Mouse (Mus musculus) CH12.LX (cell line): ENCODE measurements around the gene Tomm20. TPM values are rescaled to one million over a fixed set of nuclear protein-coding genes. Genes with fewer than 3 reads are reported as not detected.

ENCODE experiments used
- DNase-seq: peaks from one replicate; pipeline ENCODE4 v3.0.0-alpha.2; 2013; ENCODE audit errors: extremely low read depth
- H3K27ac ChIP-seq: 2 replicates; pipeline ENCODE4 v1.5.1; 2012; ENCODE audit warnings: low read depth, mild to moderate bottlenecking, control low read depth, moderate library complexity; ENCODE audit not compliant: insufficient read depth
- H3K27me3 ChIP-seq: replicated peaks from 2 replicates; pipeline ENCODE3; 2012; ENCODE audit warnings: inconsistent platforms
- H3K36me3 ChIP-seq, 2 experiments: replicated peaks in 1 of 2; 2 replicates each; pipeline versions ENCODE3 to v1.6.1; 2012; ENCODE audit warnings: inconsistent platforms in 1 of 2, low read length in 1 of 2, mild to moderate bottlenecking in 1 of 2, mixed read lengths in 1 of 2, moderate library complexity in 1 of 2; ENCODE audit not compliant: control insufficient read depth in 1 of 2, insufficient read depth in 1 of 2
- H3K4me1 ChIP-seq, 2 experiments: 2 replicates each; pipeline ENCODE4 v1.6.1; 2012; ENCODE audit warnings: inconsistent platforms in 1 of 2, moderate library complexity in 1 of 2; ENCODE audit not compliant: insufficient read depth in 2 of 2, control insufficient read depth in 1 of 2
- H3K4me2 ChIP-seq: 2 replicates; pipeline ENCODE4 v1.6.1; 2012; ENCODE audit warnings: low read depth, mild to moderate bottlenecking, control low read depth; ENCODE audit not compliant: poor library complexity, insufficient read depth, severe bottlenecking
- H3K4me3 ChIP-seq, 3 experiments: fragments of 150-350 bp in 1 of 3; sonication (generic) in 1 of 3; replicated peaks in 1 of 3; 2 replicates each; pipeline versions ENCODE3 to v1.5.1; 2011 to 2012; ENCODE audit warnings: low read depth in 2 of 3, low read length in 2 of 3, mild to moderate bottlenecking in 2 of 3, moderate library complexity in 2 of 3, control low read depth in 1 of 3, improper control_type of control experiment in 1 of 3, inconsistent platforms in 1 of 3, mixed read lengths in 1 of 3; ENCODE audit not compliant: poor library complexity in 1 of 3
- H3K79me2 ChIP-seq: replicated peaks from 2 replicates; pipeline ENCODE4 v1.6.1; 2012; ENCODE audit warnings: mild to moderate bottlenecking, moderate library complexity; ENCODE audit not compliant: control insufficient read depth, poor library complexity, insufficient read depth, severe bottlenecking; ENCODE audit errors: extremely low read depth
- H3K9ac ChIP-seq: 2 replicates; pipeline ENCODE4 v1.6.1; 2012; ENCODE audit warnings: low read depth, mild to moderate bottlenecking, control low read depth, moderate library complexity; ENCODE audit not compliant: insufficient read depth
- H3K9me3 ChIP-seq: replicated peaks from 2 replicates; pipeline ENCODE3; 2012; ENCODE audit warnings: low read length, inconsistent platforms, mixed read lengths
- CHD1 ChIP-seq: IDR thresholded peaks from 2 replicates; pipeline ENCODE4 v1.6.1; 2012; ENCODE audit warnings: low read depth, low read length, improper control_type of control experiment, inconsistent platforms
- CTCF ChIP-seq, 2 experiments: IDR thresholded peaks in 1 of 2; conservative IDR thresholded peaks in 1 of 2; 2 replicates each; pipeline ENCODE4 v1.5.1; 2011 to 2012; ENCODE audit warnings: low read depth in 2 of 2, low read length in 2 of 2, improper control_type of control experiment in 1 of 2, inconsistent platforms in 1 of 2, mild to moderate bottlenecking in 1 of 2, moderate library complexity in 1 of 2
- E2F4 ChIP-seq: IDR thresholded peaks from 2 replicates; pipeline ENCODE4 v1.6.1; 2011; ENCODE audit warnings: low read depth, low read length, improper control_type of control experiment; ENCODE audit not compliant: insufficient replicate concordance
- ELF1 ChIP-seq: IDR thresholded peaks from 2 replicates; pipeline ENCODE4 v1.6.1; 2014; ENCODE audit warnings: low read depth, mild to moderate bottlenecking, inconsistent platforms, low read length, improper control_type of control experiment
- EP300 ChIP-seq: IDR thresholded peaks from 2 replicates; pipeline ENCODE4 v1.6.1; 2011; ENCODE audit warnings: low read length, improper control_type of control experiment
- IRF4 ChIP-seq: IDR thresholded peaks from 2 replicates; pipeline ENCODE4 v1.6.1; 2014; ENCODE audit warnings: low read depth, mild to moderate bottlenecking, inconsistent platforms, low read length, improper control_type of control experiment
- JUN ChIP-seq: IDR thresholded peaks from 2 replicates; pipeline ENCODE4 v1.6.1; 2011; ENCODE audit warnings: low read depth, mild to moderate bottlenecking, low read length, improper control_type of control experiment, moderate library complexity; ENCODE audit not compliant: insufficient read depth
- MAFK ChIP-seq: IDR thresholded peaks from 2 replicates; pipeline ENCODE4 v1.6.1; 2011; ENCODE audit warnings: low read length, improper control_type of control experiment; ENCODE audit not compliant: insufficient replicate concordance
- MAZ ChIP-seq: IDR thresholded peaks from 2 replicates; pipeline ENCODE4 v1.6.1; 2012; ENCODE audit warnings: low read depth, mild to moderate bottlenecking, inconsistent platforms, low read length, improper control_type of control experiment, moderate library complexity
- MXI1 ChIP-seq: IDR thresholded peaks from 2 replicates; pipeline ENCODE4 v1.6.1; 2011; ENCODE audit warnings: mild to moderate bottlenecking, low read depth, low read length, improper control_type of control experiment
- NRF1 ChIP-seq: IDR thresholded peaks from 2 replicates; pipeline ENCODE4 v1.6.1; 2014; ENCODE audit warnings: low read depth, mild to moderate bottlenecking, inconsistent platforms, low read length, improper control_type of control experiment, moderate library complexity
- PAX5 ChIP-seq: IDR thresholded peaks from 2 replicates; pipeline ENCODE4 v1.6.1; 2012; ENCODE audit warnings: low read length, inconsistent platforms, mixed read lengths
- RAD21 ChIP-seq: IDR thresholded peaks from 2 replicates; pipeline ENCODE4 v1.6.1; 2011; ENCODE audit warnings: low read depth, mild to moderate bottlenecking, low read length, improper control_type of control experiment, moderate library complexity
- SMC3 ChIP-seq: IDR thresholded peaks from 2 replicates; pipeline ENCODE4 v1.6.1; 2011; ENCODE audit warnings: low read depth, low read length, improper control_type of control experiment
- TCF12 ChIP-seq: IDR thresholded peaks from 2 replicates; pipeline ENCODE4 v1.6.1; 2014; ENCODE audit warnings: low read depth, mild to moderate bottlenecking, inconsistent platforms, low read length, improper control_type of control experiment
- USF1 ChIP-seq: IDR thresholded peaks from 2 replicates; pipeline ENCODE4 v1.6.1; 2014; ENCODE audit warnings: low read depth, mild to moderate bottlenecking, inconsistent platforms, low read length, improper control_type of control experiment
- ZC3H11A ChIP-seq: IDR thresholded peaks from 2 replicates; pipeline ENCODE4 v1.6.1; 2012; ENCODE audit warnings: low read depth, mild to moderate bottlenecking, inconsistent platforms, low read length, improper control_type of control experiment
- ZNF384 ChIP-seq: IDR thresholded peaks from 2 replicates; pipeline ENCODE4 v1.6.1; 2012; ENCODE audit warnings: low read depth, low read length, improper control_type of control experiment, inconsistent platforms
- dilution Hi-C: fragments of 300-500 bp; cut with MboI; formaldehyde crosslinking; loops from 2 replicates; pipeline ENCODE4 v1.14.3; 2020; ENCODE audit warnings: low sequenced_read_pairs; ENCODE audit not compliant: extremely low pct_unique_long_range_greater_than_20kb, extremely low pct_ligation_motif_present
- in situ Hi-C: fragments of 300-500 bp; cut with MboI; formaldehyde crosslinking; loops from 3 replicates; pipeline ENCODE4 v1.14.3; 2019; ENCODE audit warnings: low sequenced_read_pairs, low pct_ligation_motif_present, low pct_unique_long_range_greater_than_20kb, mixed read lengths
- polyA plus RNA-seq: library from polyadenylated mRNA; unstranded; fragments of >175 nt; gene quantifications from 2 replicates; pipeline ENCODE4 v1.2.1, GENCODE M21; 2012; ENCODE audit warnings: low read depth; ENCODE audit not compliant: insufficient read length
- total RNA-seq, 2 experiments: library from RNA; depleted of rRNA; stranded (reverse); fragments of 300-350 nt in 1 of 2; fragments of >200 nt in 1 of 2; gene quantifications; 2 replicates each; pipeline ENCODE4 v1.2.3; 2012 to 2014

The Tomm20 gene
- total and polyA plus RNA-seq, 3 experiments = 130 to 513 (median 394) TPM

- no peak overlapping the region for H3K4me3 ChIP-seq
- peak overlapping the region; percentile 11; the same call in 1 of the 2 replicates for H3K9ac ChIP-seq
- H3K9me3 ChIP-seq = no peaks in the 10 kb centered on the region
- peaks cover 9 to 28% of the 10 kb centered on the region in 2 experiments; a peak in 3 of 4 replicates for H3K4me1 ChIP-seq
- TF ChIP-seq ZNF384 = 0 out of 2 replicates have a peak, but pooled peaks have one; percentile 29
- peak; percentile 67 for TF ChIP-seq IRF4
- TF ChIP-seq RAD21 = peak; percentile 98
- no peak for TF ChIP-seq TCF12
- peak; percentile 98 for TF ChIP-seq SMC3
- peak; percentile 98 for TF ChIP-seq ZC3H11A
- TF ChIP-seq CTCF (conservative IDR thresholded peaks at IDR 0.05 in 1 of 2, IDR thresholded peaks at IDR 0.05 in 1 of 2; ENCODE audit: low read depth in 2 of 2, low read length in 2 of 2) = peak; percentile 50 to 98
- TF ChIP-seq JUN = no peak
- peak; percentile 86 for DNase-seq
- peaks cover 13 to 49% of the 10 kb centered on the region in 2 experiments for H3K36me3 ChIP-seq
- no peak overlapping the region for H3K4me2 ChIP-seq
- H3K27ac ChIP-seq = no peak overlapping the region
- dilution Hi-C loops = loop anchor here (25.0 kb wide), 1 partner anchor 434 kb away; the partner anchor contains the start of gene Tarbp1
- in situ Hi-C loops = loop anchor here (10.0 kb wide), 1 partner anchor 326 kb away; the partner anchor contains the start of gene Irf2bp2
- H3K79me2 ChIP-seq = no peaks in the 10 kb centered on the region
- H3K27me3 ChIP-seq = no peaks in the 10 kb centered on the region
These were observed 24.8 kb downstream of the Tomm20 start for GRCm38 (mm10) chr8:126920845-126921244.

GRCm38 (mm10) chr8:126920386-126920785 lies 25.3 kb downstream of the Tomm20 start:
- no peaks in the 10 kb centered on the region for H3K79me2 ChIP-seq
- H3K36me3 ChIP-seq = peaks cover 11 to 45% of the 10 kb centered on the region in 2 experiments

More at GRCm38 (mm10) chr8:126920386-126920785, 25.3 kb downstream of the Tomm20 start:
- H3K4me3 ChIP-seq = no peak overlapping the region
- H3K27me3 ChIP-seq = no peaks in the 10 kb centered on the region
- TF ChIP-seq ZC3H11A = no peak
- no peak for TF ChIP-seq CTCF (conservative IDR thresholded peaks at IDR 0.05 in 1 of 2, IDR thresholded peaks at IDR 0.05 in 1 of 2; ENCODE audit: low read depth in 2 of 2, low read length in 2 of 2)
- no peak for TF ChIP-seq SMC3
- no peak for TF ChIP-seq NRF1
- TF ChIP-seq E2F4 = no peak
- TF ChIP-seq MXI1 = no peak
- TF ChIP-seq JUN = no peak
- no peak for TF ChIP-seq PAX5
- no peak for TF ChIP-seq EP300
- no peak for TF ChIP-seq CHD1
- TF ChIP-seq USF1 = no peak
- no peak for TF ChIP-seq MAZ
- TF ChIP-seq ELF1 = no peak
- no peak for TF ChIP-seq MAFK
- H3K4me1 ChIP-seq = peaks cover 9 to 28% of the 10 kb centered on the region in 2 experiments; a peak in 3 of 4 replicates
- no peak overlapping the region for H3K27ac ChIP-seq
- in situ Hi-C loops (loop anchor here (10.0 kb wide), 1 partner anchor 326 kb away; the partner anchor contains the start of gene Irf2bp2), dilution Hi-C loops (loop anchor here (25.0 kb wide), 1 partner anchor 433 kb away; the partner anchor contains the start of gene Tarbp1)
- H3K9me3 ChIP-seq = no peaks in the 10 kb centered on the region
- peak overlapping the region; percentile 11; the same call in 1 of the 2 replicates for H3K9ac ChIP-seq
- H3K4me2 ChIP-seq = no peak overlapping the region
- DNase-seq = no peak
